Mouse (Mus musculus): ENCODE results near the gene Shisa8. TPM values are rescaled to one million over a fixed set of nuclear protein-coding genes. Genes with fewer than 3 reads are reported as not detected.
A peak's percentile ranks its signal among the peaks of the same experiment; 100 is the strongest.

Gene Shisa8
- polyA plus RNA-seq, 1 experiment from 2014 or later: 0.55 TPM

DNA sequence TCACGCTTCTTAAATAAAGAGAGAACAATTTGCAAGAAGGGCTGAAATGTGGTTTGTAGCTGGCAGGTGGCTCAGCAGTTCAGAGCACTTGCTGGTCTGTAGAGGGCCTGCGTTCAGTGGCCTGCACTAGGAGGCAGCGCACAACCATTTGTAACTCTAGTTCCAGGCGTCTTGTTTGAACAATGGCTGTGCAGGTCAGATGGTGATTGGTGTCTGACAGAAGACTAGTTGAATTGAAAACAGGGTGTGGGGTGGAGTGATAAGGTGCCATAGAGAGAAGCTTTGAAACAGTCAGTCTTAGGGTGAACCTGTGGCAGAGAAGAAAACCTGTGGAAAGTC, 48.6 kb downstream of the Shisa8 start:
- Histone ChIP-seq H3K4me3 (ENCODE audit: low read length) (no peak overlapping the region), H3K9ac (ENCODE audit: low read length) (no peak overlapping the region), H3K36me3 (ENCODE audit: control insufficient read depth, insufficient read depth, low read length) (no peaks in the 10 kb centered on the region), H3K4me2 (ENCODE audit: low read depth, low read length) (no peak overlapping the region), H3K27ac (ENCODE audit: low read length) (peak overlapping the region; percentile 4; the same call in 1 of the 2 replicates), H3K27me3 (ENCODE audit: control insufficient read depth, insufficient read depth, low read depth, low read length) (no peaks in the 10 kb centered on the region), H3K4me1 (replicated peaks; ENCODE audit: control insufficient read depth, insufficient read depth, low read length) (peaks cover 56% of the 10 kb centered on the region), H3K9me3 (ENCODE audit: control insufficient read depth, low read length) (no peaks in the 10 kb centered on the region)
- ATAC-seq (ENCODE audit: low read depth): no peak
- 54% methylated on average over 4 of the region's 4 CpGs for WGBS

DNA sequence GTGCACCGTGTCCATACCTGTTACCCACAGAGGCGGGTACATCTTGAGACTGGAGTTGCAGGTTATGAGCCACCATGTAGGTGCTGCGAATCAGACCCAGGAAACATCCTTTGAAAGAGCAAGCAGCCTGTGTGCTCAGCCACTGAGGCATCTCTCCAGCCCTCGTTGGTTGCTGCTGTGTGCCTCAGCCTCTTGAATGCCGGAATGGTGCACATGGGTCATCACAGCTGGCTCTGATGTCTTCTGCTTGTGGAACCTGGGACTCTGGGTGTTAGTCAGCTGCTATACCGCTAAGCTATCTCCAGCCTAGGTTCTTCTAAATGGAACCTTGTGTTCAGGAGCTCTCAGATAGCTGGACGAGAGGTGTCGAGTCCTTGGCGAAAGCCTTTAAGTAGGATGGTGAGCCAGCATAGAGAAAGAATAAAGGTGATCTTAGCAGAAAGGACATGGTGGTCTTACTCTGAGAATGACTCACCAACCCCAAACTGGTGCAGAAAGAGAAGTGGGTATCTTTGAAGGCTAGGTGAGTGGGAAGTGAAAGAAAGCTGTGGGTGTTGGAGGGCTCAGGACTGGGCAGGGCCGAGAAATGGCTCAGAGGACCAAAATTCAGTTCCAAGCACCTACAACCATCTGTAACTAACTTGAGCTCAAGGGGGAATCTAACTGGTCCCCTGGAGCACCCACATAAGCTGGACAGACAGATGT, 49.1 kb downstream of the Shisa8 start:
- H3K27me3 ChIP-seq (ENCODE audit: control insufficient read depth, insufficient read depth, low read depth, low read length): no peaks in the 10 kb centered on the region
- no peak overlapping the region for H3K4me2 ChIP-seq (ENCODE audit: low read depth, low read length)
- H3K4me3 ChIP-seq (ENCODE audit: low read length): no peak overlapping the region
- peaks cover 61% of the 10 kb centered on the region for H3K4me1 ChIP-seq (replicated peaks; ENCODE audit: control insufficient read depth, insufficient read depth, low read length)
- H3K9ac ChIP-seq (ENCODE audit: low read length): no peak overlapping the region
- 75% methylated on average over 10 of the region's 10 CpGs for WGBS
- H3K9me3 ChIP-seq (ENCODE audit: control insufficient read depth, low read length): no peaks in the 10 kb centered on the region
- H3K27ac ChIP-seq (ENCODE audit: low read length): peak overlapping the region; percentile 4; the same call in 1 of the 2 replicates
- ATAC-seq (ENCODE audit: low read depth): no peak
- H3K36me3 ChIP-seq (ENCODE audit: control insufficient read depth, insufficient read depth, low read length): no peaks in the 10 kb centered on the region

DNA sequence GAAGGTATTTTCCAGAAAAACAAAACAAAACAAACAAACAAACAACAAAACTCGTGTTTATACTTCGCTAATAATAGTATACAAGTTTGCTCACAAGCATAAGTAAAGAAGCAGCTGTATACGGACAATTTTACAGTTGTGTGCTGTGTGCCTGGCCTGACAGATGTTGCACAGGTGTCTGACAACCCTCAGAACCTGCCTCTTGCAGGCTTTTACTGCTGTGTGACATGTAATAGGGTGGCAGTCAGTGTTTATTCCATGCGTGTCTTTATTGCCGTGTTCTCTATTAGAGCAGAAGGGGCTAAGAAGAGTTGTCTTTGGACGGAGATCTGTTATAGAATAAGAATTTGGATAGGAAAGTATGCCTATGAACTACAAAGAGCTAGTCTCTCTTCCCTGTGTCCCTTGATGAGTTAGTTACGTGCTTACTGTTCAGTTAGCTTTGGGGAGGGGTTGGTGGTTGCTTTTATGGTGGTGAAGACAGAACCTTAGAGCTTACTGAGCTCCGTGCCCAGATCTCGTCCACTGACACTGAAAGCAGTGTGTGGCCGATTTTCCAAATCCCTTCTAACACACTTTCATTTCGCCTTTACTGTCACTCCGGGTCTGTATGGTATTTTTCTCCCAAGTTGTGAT, 50.5 kb downstream of the Shisa8 start:
- Histone ChIP-seq H3K27ac (ENCODE audit: low read length) (no peak overlapping the region), H3K9me3 (ENCODE audit: control insufficient read depth, low read length) (no peaks in the 10 kb centered on the region), H3K27me3 (ENCODE audit: control insufficient read depth, insufficient read depth, low read depth, low read length) (no peaks in the 10 kb centered on the region), H3K36me3 (ENCODE audit: control insufficient read depth, insufficient read depth, low read length) (no peaks in the 10 kb centered on the region), H3K4me2 (ENCODE audit: low read depth, low read length) (no peak overlapping the region), H3K9ac (ENCODE audit: low read length) (no peak overlapping the region), H3K4me3 (ENCODE audit: low read length) (no peak overlapping the region), H3K4me1 (replicated peaks; ENCODE audit: control insufficient read depth, insufficient read depth, low read length) (peaks cover 61% of the 10 kb centered on the region)
- 83% methylated on average over 12 of the region's 12 CpGs for WGBS
- ATAC-seq (ENCODE audit: low read depth): no peak

DNA sequence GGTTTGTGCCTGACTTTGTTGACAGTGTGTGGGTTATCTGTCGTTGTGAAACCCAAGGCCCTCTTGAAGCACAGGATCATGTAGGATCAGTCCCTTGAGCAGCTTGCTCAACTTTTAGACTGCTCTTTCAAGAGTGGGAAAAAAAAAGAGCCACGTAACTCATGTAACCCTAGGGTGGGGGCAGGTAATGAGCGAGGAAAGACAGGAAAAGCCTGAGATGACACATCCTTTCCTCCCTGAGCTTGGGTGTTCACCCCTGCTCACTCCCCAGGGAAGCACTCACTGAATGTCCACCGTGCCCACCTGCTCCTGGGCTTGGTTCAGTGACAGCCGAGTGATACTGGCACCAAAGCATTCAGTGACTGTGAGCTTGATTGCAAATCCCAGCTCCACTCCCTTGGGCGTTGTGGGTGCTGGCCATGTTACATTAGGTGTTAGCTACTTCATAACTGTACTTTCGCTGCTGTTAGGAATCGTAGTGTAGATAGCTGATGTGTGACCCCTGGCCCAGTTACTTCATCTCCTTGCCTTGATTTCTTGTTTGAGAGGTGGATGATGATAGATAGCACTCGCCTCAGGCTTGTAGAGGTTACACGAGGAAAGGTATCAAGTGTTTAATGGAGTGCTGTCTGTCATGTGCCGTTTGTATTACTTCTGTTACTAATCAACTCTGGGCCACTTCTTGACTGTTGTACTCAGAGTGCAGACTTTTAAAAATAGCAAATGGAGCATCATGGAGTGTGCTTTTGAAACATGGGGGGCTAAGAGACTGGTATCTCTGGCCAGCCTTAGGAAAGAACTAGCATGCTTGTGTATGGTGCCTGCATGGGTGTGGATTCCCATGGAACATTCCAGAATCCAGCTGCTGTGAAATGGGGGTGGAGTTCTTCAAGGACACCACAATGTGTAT, 51.6 kb downstream of the Shisa8 start:
- no peaks in the 10 kb centered on the region for H3K9me3 ChIP-seq (ENCODE audit: control insufficient read depth, low read length)
- no peaks in the 10 kb centered on the region for H3K36me3 ChIP-seq (ENCODE audit: control insufficient read depth, insufficient read depth, low read length)
- no peak overlapping the region for H3K9ac ChIP-seq (ENCODE audit: low read length)
- H3K4me2 ChIP-seq (ENCODE audit: low read depth, low read length): no peak overlapping the region
- 0 out of 2 replicates have a peak overlapping the region, but pooled peaks have one; percentile 23 for H3K27ac ChIP-seq (ENCODE audit: low read length)
- WGBS: 49% methylated on average over 11 of the region's 11 CpGs
- ATAC-seq (ENCODE audit: low read depth): no peak
- peaks cover 50% of the 10 kb centered on the region for H3K4me1 ChIP-seq (replicated peaks; ENCODE audit: control insufficient read depth, insufficient read depth, low read length)
- no peak overlapping the region for H3K4me3 ChIP-seq (ENCODE audit: low read length)
- no peaks in the 10 kb centered on the region for H3K27me3 ChIP-seq (ENCODE audit: control insufficient read depth, insufficient read depth, low read depth, low read length)

DNA sequence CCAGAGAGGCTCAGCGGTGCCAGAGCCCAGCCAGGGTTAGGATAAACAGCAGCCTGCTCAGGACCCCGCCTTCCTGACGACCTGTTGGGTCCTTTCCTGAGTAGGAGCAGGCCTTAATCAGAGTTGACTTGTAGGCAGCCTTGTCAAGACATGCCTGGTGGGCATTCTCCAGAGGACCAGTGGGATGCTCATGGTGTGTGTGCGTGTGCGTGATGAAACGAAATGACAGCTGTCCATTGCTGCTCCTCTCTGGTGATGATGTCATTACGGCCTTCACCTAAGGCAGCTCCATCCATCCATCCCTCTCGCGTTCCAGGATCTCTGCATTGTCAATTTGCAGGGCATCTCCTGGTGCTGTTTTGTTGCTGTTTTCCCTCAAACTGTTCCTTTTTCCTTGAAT, 53.1 kb downstream of the Shisa8 start:
- no peak overlapping the region for H3K4me2 ChIP-seq (ENCODE audit: low read depth, low read length)
- WGBS: 75% methylated on average over 9 of the region's 9 CpGs
- peaks cover 44% of the 10 kb centered on the region for H3K4me1 ChIP-seq (replicated peaks; ENCODE audit: control insufficient read depth, insufficient read depth, low read length)
- no peak overlapping the region for H3K9ac ChIP-seq (ENCODE audit: low read length)
- H3K9me3 ChIP-seq (ENCODE audit: control insufficient read depth, low read length): no peaks in the 10 kb centered on the region
- no peak for ATAC-seq (ENCODE audit: low read depth)
- peak overlapping the region; percentile 76 for H3K27ac ChIP-seq (ENCODE audit: low read length)
- no peaks in the 10 kb centered on the region for H3K27me3 ChIP-seq (ENCODE audit: control insufficient read depth, insufficient read depth, low read depth, low read length)
- H3K4me3 ChIP-seq (ENCODE audit: low read length): no peak overlapping the region
- no peaks in the 10 kb centered on the region for H3K36me3 ChIP-seq (ENCODE audit: control insufficient read depth, insufficient read depth, low read length)

DNA sequence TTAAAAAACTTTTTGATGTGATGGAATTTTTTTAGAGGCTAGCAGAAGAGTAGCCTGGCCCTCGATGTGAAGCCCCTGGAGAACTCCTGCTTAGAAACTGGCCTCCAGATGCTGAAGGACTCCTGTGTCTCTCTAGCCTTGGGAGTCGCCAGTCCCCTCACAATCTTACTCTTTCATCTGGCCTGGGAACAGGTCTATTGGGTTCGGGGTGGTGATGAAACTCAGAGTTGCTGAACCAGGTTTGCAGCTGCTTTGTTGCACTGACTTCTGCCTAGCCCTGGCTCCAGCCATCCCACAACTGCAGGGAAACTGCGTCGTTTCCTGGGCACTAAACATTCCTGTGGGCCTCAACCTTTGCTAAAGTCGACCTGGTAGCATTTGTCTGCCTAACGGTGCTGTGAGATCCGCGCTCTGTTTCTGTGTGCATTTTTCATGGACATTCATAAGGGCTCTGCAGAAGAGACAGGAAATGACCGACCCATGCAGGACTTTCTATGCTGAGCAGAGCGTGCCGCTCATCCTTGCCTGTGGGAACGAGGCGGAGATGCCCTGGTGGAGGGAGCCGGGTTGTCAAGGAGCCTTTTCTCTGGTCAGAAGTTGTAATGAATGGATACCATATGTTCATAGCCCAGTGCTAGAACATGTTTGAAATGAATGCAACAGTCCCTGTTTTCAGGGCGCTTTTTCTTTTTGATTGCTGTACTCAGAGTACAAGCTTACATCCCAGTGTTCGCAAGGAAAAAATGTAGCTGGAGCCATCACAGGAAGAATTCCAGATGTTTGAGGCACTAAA, 54.2 kb downstream of the Shisa8 start:
- H3K9ac ChIP-seq (ENCODE audit: low read length): peak overlapping the region; percentile 47
- no peaks in the 10 kb centered on the region for H3K9me3 ChIP-seq (ENCODE audit: control insufficient read depth, low read length)
- no peak overlapping the region for H3K4me3 ChIP-seq (ENCODE audit: low read length)
- peak overlapping the region; percentile 76 for H3K27ac ChIP-seq (ENCODE audit: low read length)
- H3K4me2 ChIP-seq (ENCODE audit: low read depth, low read length): peak overlapping the region; percentile 12
- WGBS: 29% methylated on average over 17 of the region's 17 CpGs
- H3K27me3 ChIP-seq (ENCODE audit: control insufficient read depth, insufficient read depth, low read depth, low read length): no peaks in the 10 kb centered on the region
- H3K4me1 ChIP-seq (replicated peaks; ENCODE audit: control insufficient read depth, insufficient read depth, low read length): peaks cover 39% of the 10 kb centered on the region
- ATAC-seq (ENCODE audit: low read depth): peak; percentile 88
- no peaks in the 10 kb centered on the region for H3K36me3 ChIP-seq (ENCODE audit: control insufficient read depth, insufficient read depth, low read length)

DNA sequence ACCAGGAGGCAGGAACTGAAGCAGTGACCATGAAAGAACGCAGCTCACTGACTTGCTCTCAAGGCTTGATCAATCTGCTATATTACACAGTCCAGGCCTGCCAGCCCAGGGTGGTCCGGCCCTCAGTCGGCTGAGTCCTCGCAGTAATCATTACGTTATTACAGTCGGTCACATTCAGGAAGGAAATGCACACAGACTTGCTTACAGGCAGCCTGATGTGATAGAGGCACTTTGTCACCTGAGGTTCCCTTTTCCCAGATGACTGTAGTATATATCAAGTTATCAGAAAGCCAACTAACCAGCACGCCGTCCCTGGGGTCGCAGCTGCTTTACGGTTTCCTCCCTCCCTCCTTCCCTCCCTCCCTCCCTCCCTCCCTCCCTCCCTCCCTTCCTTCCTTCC, 55.7 kb downstream of the Shisa8 start:
- no peak for ATAC-seq (ENCODE audit: low read depth)
- peaks cover 37% of the 10 kb centered on the region for H3K4me1 ChIP-seq (replicated peaks; ENCODE audit: control insufficient read depth, insufficient read depth, low read length)
- 66% methylated on average over 10 of the region's 10 CpGs for WGBS

DNA sequence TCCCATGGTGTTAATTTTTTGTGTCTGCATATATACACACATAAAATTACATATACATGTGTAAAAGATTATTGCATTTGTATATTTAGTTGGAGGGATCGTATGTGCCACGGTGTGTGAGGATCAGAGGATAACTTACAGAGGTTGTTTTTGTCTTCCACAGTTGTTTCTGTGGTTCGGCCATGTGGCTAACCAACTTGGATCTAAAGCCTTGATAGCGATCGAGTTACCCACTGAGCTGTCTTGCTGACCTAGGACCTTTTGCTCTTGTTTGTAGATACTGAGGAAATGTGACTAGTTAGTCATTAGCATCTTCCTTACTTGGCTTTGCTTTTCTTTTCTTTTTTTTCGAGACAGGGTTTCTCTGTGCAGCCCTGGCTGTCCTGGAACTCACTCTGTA, 56.3 kb downstream of the Shisa8 start:
- Histone ChIP-seq H3K27ac (ENCODE audit: low read length) (no peak overlapping the region), H3K9ac (ENCODE audit: low read length) (no peak overlapping the region), H3K27me3 (ENCODE audit: control insufficient read depth, insufficient read depth, low read depth, low read length) (no peaks in the 10 kb centered on the region), H3K4me2 (ENCODE audit: low read depth, low read length) (no peak overlapping the region), H3K4me1 (replicated peaks; ENCODE audit: control insufficient read depth, insufficient read depth, low read length) (peaks cover 34% of the 10 kb centered on the region), H3K4me3 (ENCODE audit: low read length) (no peak overlapping the region), H3K36me3 (ENCODE audit: control insufficient read depth, insufficient read depth, low read length) (no peaks in the 10 kb centered on the region), H3K9me3 (ENCODE audit: control insufficient read depth, low read length) (no peaks in the 10 kb centered on the region)
- 88% methylated on average over 6 of the region's 6 CpGs for WGBS
- no peak for ATAC-seq (ENCODE audit: low read depth)

More for the DNA sequence above, 55.7 kb downstream of the Shisa8 start:
- H3K4me3 ChIP-seq (ENCODE audit: low read length): no peak overlapping the region
- no peak overlapping the region for H3K4me2 ChIP-seq (ENCODE audit: low read depth, low read length)
- no peak overlapping the region for H3K27ac ChIP-seq (ENCODE audit: low read length)
- H3K27me3 ChIP-seq (ENCODE audit: control insufficient read depth, insufficient read depth, low read depth, low read length): no peaks in the 10 kb centered on the region
- no peaks in the 10 kb centered on the region for H3K36me3 ChIP-seq (ENCODE audit: control insufficient read depth, insufficient read depth, low read length)
- no peaks in the 10 kb centered on the region for H3K9me3 ChIP-seq (ENCODE audit: control insufficient read depth, low read length)
- H3K9ac ChIP-seq (ENCODE audit: low read length): no peak overlapping the region
